Mouse (Mus musculus): ENCODE data around the gene Aspdh.
A peak's percentile ranks its signal among the peaks of the same experiment; 100 is the strongest.

Gene Aspdh

DNA sequence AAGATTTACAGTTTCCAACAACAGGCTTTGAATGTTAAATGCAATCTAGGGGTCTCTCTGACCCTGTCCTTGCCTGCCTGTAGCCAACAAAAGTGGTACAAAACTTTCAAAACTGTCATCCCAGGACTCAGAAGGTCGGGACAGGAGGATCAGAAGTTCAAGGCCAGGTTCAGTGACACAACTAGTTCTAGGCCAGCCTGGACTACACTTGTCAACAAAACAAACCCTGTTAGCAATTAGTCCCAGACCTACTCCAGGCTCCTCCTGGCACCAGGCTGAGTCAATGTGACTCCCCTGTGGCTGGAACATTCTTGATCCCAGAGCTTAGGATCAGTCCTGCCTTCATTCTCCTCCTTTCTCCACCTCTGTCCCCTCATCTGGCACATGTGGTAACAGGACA lies 33.7 kb downstream of the Aspdh start:
- no peak for DNase-seq (ENCODE audit: low spot score)

GRCm38 (mm10) chr7:44500046-44500445 lies 34.9 kb downstream of the Aspdh start:
- DNase-seq (ENCODE audit: low spot score), result no peak

DNA sequence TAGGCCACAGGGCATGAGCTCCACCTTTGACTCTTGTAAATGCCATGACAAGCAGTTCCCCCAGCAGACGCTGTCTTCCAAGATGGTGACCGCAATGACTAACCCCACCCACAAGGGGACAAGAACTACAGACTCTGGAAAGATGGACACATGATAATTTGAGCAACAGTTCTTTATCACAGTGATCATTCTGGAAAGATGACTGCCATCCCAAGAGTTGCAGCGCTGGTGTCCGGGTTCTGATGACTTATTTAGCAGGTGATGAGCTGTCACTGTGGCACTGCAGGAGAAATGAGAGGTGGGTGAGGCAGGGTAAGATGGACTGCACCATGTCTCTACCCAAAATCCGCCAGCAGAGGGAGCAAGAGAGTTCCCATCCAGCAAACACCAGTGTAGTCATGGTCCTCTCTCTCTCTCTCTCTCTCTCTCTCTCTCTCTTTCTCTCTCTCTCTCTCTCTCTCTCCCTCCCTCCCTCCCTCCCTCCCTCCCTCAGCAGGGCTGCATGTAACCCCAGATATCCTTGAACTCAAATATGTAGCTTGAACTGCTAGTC lies 36.4 kb downstream of the Aspdh start:
- DNase-seq (ENCODE audit: low spot score), result peak; percentile 65

DNA sequence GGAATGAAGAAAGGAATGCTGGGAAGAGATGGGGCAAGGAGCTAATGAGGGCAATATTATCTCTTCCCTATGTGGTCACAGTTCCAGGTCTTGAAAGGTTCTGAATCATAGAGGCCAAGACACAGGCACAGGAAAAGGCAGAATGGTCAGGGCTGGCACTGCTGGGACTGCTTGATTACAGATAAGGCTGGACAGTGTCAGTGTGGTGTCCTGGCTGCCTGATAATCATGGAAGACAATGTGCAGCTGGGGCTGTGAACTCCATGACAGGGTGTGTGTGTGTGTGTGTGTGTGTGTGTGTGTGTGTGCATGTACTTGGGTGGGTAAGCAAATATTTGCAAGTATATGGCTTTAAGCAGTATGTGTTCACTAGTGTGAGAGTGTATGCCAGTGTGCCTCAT lies 42.3 kb downstream of the Aspdh start:
- no peak for DNase-seq (ENCODE audit: low spot score)
